Mouse (Mus musculus) liver, embryonic 12.5 days (tissue): ENCODE results near the gene Caskin1. TPM values are rescaled to one million over a fixed set of nuclear protein-coding genes. Genes with fewer than 3 reads are reported as not detected.

ENCODE experiments used
- ATAC-seq: fragments of 200-750 bp; cut with Nextera tagmentation; 2 replicates; pipeline ENCODE4 v1.8.0; 2017; ENCODE audit warnings: moderate number of reproducible peaks, mild to moderate bottlenecking, moderate library complexity
- H3K27ac ChIP-seq: fragments of 300-500 bp; sonication (generic); 2 replicates; pipeline ENCODE4 v1.5.1; 2016; ENCODE audit warnings: mild to moderate bottlenecking
- H3K27me3 ChIP-seq: fragments of 300-500 bp; sonication (generic); replicated peaks from 2 replicates; pipeline ENCODE4 v1.6.1; 2016; ENCODE audit warnings: mild to moderate bottlenecking, moderate library complexity
- H3K36me3 ChIP-seq: fragments of 300-500 bp; sonication (generic); 2 replicates; pipeline ENCODE4 v1.6.1; 2016; ENCODE audit warnings: mild to moderate bottlenecking, moderate library complexity
- H3K4me1 ChIP-seq: fragments of 300-500 bp; sonication (generic); 2 replicates; pipeline ENCODE4 v1.6.1; 2016
- H3K4me2 ChIP-seq: fragments of 300-500 bp; sonication (generic); 2 replicates; pipeline ENCODE4 v1.6.1; 2016; ENCODE audit warnings: mild to moderate bottlenecking, moderate library complexity
- H3K4me3 ChIP-seq: fragments of 300-500 bp; sonication (generic); 2 replicates; pipeline ENCODE4 v1.5.1; 2016; ENCODE audit warnings: mild to moderate bottlenecking, moderate library complexity
- H3K9ac ChIP-seq: fragments of 300-500 bp; sonication (generic); 2 replicates; pipeline ENCODE4 v1.6.1; 2016; ENCODE audit warnings: mild to moderate bottlenecking, moderate library complexity
- H3K9me3 ChIP-seq: fragments of 300-500 bp; sonication (generic); replicated peaks from 2 replicates; pipeline ENCODE4 v1.6.1; 2016; ENCODE audit warnings: mild to moderate bottlenecking, moderate library complexity
- WGBS: fragments of 180-500 bp; shearing (Covaris S2); methylation state at CpG from one replicate; pipeline ENCODE4 v1.1.7; 2016; ENCODE audit not compliant: insufficient replicate concordance; 5-methylcytosine and 5-hydroxymethylcytosine counted together
- polyA plus RNA-seq: library from polyadenylated mRNA; unstranded; fragments of >200 nt; fragmentation: Nextera tagmentation; extraction: Ambion mirVana; gene quantifications from 2 replicates; pipeline ENCODE4 v1.2.1, GENCODE M21; 2016

Gene Caskin1
- polyA plus RNA-seq, result 0.14 and 0.32 TPM in 2 replicates

DNA sequence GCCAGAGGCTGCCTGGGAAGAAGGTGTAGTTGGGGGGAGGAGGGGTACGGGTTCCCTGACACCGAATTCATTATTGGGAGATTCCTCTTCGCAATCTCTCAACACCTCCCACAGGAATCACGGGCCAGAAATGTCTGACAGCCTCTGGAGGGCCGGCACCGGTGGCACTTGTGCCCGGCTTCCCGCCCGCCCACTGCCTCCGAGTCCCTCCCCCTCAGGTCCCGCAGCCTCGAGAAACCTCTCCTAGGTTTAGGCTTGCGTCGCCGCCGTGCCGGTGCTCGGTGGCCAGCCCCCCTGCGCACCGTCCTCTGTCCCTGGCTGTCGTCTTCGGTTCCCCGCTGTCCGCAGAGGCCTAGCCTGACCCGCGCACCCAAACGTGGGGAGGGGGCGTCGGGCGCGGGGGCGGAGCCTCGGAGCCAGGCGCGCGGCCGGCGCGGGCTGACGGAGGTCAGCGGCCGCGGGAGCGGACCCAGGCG lies at the start of gene Caskin1:
TSS of gene Caskin1 (plus strand) at position 416 of the 476 bp plus-strand sequence.
- no peaks in the 10 kb centered on the region for H3K9me3 ChIP-seq
- H3K36me3 ChIP-seq, result no peaks in the 10 kb centered on the region
- WGBS, result 1% methylated on average over 45 of the region's 45 CpGs
- H3K27ac ChIP-seq, result no peak within 1 kb of the TSS
- peaks cover 14% of the 10 kb centered on the region for H3K4me1 ChIP-seq
- H3K4me2 ChIP-seq, result peak within 1 kb of the TSS; percentile 79
- H3K27me3 ChIP-seq, result peaks cover 90% of the 10 kb centered on the region
- ATAC-seq, result no peak
- peak within 1 kb of the TSS; percentile 41 for H3K9ac ChIP-seq
- H3K4me3 ChIP-seq, result peak within 1 kb of the TSS; percentile 58

DNA sequence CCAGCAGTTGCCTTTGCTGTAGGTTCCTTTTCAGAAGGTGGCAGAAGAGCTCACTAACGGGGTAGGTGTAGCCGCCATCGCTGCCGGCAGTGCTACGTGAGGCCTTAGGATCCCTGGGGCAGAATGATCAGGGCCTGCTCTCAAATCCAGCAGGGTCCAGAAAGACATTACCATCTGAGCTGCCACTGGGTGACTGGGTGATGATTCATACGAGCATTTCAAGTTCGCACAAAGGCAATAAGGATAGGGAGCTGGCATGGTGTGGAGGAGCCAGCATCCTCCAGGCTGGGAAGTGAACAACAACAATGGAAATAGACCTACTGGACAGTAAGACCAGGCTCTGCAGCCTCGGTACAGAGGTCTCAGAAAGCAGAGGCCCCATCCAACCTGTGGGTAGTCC lies 48.0 kb upstream of the Caskin1 start:
- Histone ChIP-seq H3K36me3 (peaks cover 100% of the 10 kb centered on the region), H3K4me3 (no peak overlapping the region), H3K4me1 (no peaks in the 10 kb centered on the region), H3K9ac (no peak overlapping the region), H3K9me3 (no peaks in the 10 kb centered on the region), H3K4me2 (no peak overlapping the region), H3K27me3 (no peaks in the 10 kb centered on the region), H3K27ac (no peak overlapping the region)
- ATAC-seq, result no peak
- 89% methylated on average over 8 of the region's 8 CpGs for WGBS

DNA sequence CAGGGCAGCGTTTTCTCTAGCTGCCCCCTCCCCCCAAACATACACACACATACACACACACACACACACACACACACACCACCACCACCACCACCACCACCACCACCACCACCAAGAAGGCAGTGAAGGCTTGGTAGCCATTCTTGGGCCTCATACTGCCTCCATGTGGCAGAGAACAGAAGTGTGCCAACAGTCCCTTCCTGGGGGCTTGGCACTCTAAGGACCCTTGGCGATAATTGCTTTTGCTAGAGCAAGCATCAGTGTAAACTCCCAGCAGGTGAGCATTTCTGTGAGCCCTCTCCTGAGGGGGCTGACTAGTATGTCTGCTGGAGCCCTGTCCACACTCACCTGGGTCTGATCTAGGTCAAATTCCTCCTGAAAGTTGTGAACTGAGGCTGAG lies 47.3 kb upstream of the Caskin1 start:
- no peaks in the 10 kb centered on the region for H3K4me1 ChIP-seq
- peaks cover 100% of the 10 kb centered on the region for H3K36me3 ChIP-seq
- ATAC-seq, result no peak
- H3K4me3 ChIP-seq, result no peak overlapping the region
- no peaks in the 10 kb centered on the region for H3K9me3 ChIP-seq
- H3K27me3 ChIP-seq, result no peaks in the 10 kb centered on the region
- no peak overlapping the region for H3K9ac ChIP-seq
- no peak overlapping the region for H3K27ac ChIP-seq
- WGBS, result 46% methylated on average over 2 of the region's 2 CpGs
- no peak overlapping the region for H3K4me2 ChIP-seq

DNA sequence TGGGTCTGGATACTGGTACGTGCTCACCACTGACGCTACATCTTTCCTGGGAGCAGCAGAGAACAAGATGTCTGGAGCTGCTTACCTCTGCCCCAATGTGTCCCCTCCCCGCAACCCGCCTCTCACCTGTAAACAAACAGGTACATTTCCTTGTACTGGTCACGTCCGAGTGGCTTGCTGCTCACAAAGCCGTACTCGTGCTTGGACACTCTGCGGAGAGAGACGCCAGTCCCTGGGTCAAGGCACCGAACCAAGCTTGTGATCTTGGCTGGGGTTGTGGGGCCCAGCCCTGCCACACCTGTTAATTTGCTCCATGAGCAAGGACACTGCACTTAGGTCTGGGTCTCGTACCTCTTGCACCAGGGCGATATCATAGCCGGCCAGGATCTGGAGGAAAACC lies 46.3 kb upstream of the Caskin1 start:
- peaks cover 100% of the 10 kb centered on the region for H3K36me3 ChIP-seq
- H3K4me2 ChIP-seq, result no peak overlapping the region
- H3K4me1 ChIP-seq, result no peaks in the 10 kb centered on the region
- ATAC-seq, result no peak
- no peaks in the 10 kb centered on the region for H3K27me3 ChIP-seq
- 86% methylated on average over 14 of the region's 14 CpGs for WGBS
- H3K9me3 ChIP-seq, result no peaks in the 10 kb centered on the region
- H3K4me3 ChIP-seq, result no peak overlapping the region
- no peak overlapping the region for H3K9ac ChIP-seq
- no peak overlapping the region for H3K27ac ChIP-seq

DNA sequence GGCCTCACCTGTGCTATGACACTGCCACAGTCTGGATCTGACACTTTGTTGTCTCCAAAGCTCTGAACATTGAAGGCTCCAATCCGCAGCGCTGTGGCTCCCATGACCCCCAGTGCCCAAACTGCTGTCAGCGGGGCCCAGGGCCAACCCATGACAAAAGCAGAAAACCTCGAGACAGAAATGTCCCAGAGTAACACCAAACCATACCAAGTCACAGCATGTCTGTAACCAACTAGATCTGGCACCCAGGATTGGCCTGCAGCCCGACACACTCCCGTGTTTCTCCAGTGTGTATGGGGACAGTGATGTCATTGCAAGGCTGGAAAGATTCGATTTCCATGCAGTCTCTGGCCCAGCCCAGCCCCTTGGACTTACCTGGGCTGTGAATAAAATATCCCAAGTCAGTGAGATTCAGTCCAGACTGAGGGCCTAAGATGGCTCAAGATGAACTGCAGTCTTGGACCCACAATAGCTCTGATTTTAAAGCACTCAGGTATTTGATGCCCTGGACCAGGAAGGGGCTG lies 45.7 kb upstream of the Caskin1 start, which contains the start of gene Dnase1l2:
TSS of gene Dnase1l2 (minus strand) at position 474 of the 524 bp plus-strand sequence.
- no peaks in the 10 kb centered on the region for H3K9me3 ChIP-seq
- no peak within 1 kb of the TSS for H3K9ac ChIP-seq
- no peaks in the 10 kb centered on the region for H3K4me1 ChIP-seq
- peaks cover 100% of the 10 kb centered on the region for H3K36me3 ChIP-seq
- 76% methylated on average over 7 of the region's 7 CpGs for WGBS
- ATAC-seq, result no peak
- H3K4me3 ChIP-seq, result no peak within 1 kb of the TSS
- H3K27me3 ChIP-seq, result no peaks in the 10 kb centered on the region
- H3K27ac ChIP-seq, result no peak within 1 kb of the TSS
- H3K4me2 ChIP-seq, result no peak within 1 kb of the TSS

DNA sequence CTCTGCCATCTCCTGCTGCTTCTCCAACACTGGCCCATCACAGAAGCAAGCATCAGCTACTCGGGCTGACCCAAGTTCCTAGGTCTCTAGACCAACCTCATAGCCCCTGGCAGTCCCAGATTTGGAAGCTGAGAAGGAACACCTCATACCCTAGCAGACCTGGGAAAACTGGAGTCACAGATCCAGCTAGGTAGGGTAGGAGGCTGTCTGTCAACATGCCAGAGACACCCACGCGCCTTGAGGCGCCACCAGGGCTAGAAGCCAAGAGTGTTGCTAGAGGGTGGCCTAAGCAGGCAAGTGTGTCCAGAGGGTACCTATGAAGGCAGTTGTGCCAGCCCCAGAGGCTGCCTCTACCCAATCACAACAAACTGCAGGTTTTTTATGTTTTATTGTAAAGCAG lies 45.0 kb upstream of the Caskin1 start:
- ATAC-seq, result no peak
- peaks cover 100% of the 10 kb centered on the region for H3K36me3 ChIP-seq
- no peaks in the 10 kb centered on the region for H3K9me3 ChIP-seq
- H3K4me2 ChIP-seq, result no peak overlapping the region
- no peaks in the 10 kb centered on the region for H3K4me1 ChIP-seq
- no peak overlapping the region for H3K27ac ChIP-seq
- H3K9ac ChIP-seq, result no peak overlapping the region
- H3K4me3 ChIP-seq, result no peak overlapping the region
- no peaks in the 10 kb centered on the region for H3K27me3 ChIP-seq
- 84% methylated on average over 4 of the region's 4 CpGs for WGBS

GRCm38 (mm10) chr17:24446590-24446989 lies 41.8 kb upstream of the Caskin1 start:
- H3K27me3 ChIP-seq, result no peaks in the 10 kb centered on the region
- no peak overlapping the region for H3K4me2 ChIP-seq
- H3K9ac ChIP-seq, result no peak overlapping the region
- H3K36me3 ChIP-seq, result peaks cover 100% of the 10 kb centered on the region
- ATAC-seq, result no peak
- H3K9me3 ChIP-seq, result no peaks in the 10 kb centered on the region
- 85% methylated on average over 8 of the region's 8 CpGs for WGBS
- no peak overlapping the region for H3K4me3 ChIP-seq
- no peaks in the 10 kb centered on the region for H3K4me1 ChIP-seq
- H3K27ac ChIP-seq, result no peak overlapping the region

GRCm38 (mm10) chr17:24449507-24449906 lies 38.9 kb upstream of the Caskin1 start:
- no peak for ATAC-seq
- Histone ChIP-seq H3K9ac (no peak overlapping the region), H3K4me1 (peaks cover 21% of the 10 kb centered on the region), H3K4me3 (no peak overlapping the region), H3K9me3 (no peaks in the 10 kb centered on the region), H3K36me3 (peaks cover 74% of the 10 kb centered on the region), H3K4me2 (no peak overlapping the region), H3K27me3 (no peaks in the 10 kb centered on the region), H3K27ac (no peak overlapping the region)
- WGBS, result 80% methylated on average over 6 of the region's 6 CpGs

- 88% methylated on average over 6 of the region's 6 CpGs for WGBS
- peaks cover 56% of the 10 kb centered on the region for H3K36me3 ChIP-seq
- H3K27ac ChIP-seq, result no peak overlapping the region
- H3K4me2 ChIP-seq, result no peak overlapping the region
- no peak overlapping the region for H3K4me3 ChIP-seq
- H3K4me1 ChIP-seq, result peaks cover 28% of the 10 kb centered on the region
- H3K27me3 ChIP-seq, result no peaks in the 10 kb centered on the region
- ATAC-seq, result no peak
- H3K9me3 ChIP-seq, result no peaks in the 10 kb centered on the region
- no peak overlapping the region for H3K9ac ChIP-seq
Observed at GRCm38 (mm10) chr17:24451220-24451619, 37.2 kb upstream of the Caskin1 start.

GRCm38 (mm10) chr17:24453372-24453771 lies 35.0 kb upstream of the Caskin1 start:
- H3K27ac ChIP-seq, result peak overlapping the region; percentile 99
- no peaks in the 10 kb centered on the region for H3K27me3 ChIP-seq
- peak overlapping the region; percentile 4; the same call in 1 of the 2 replicates for H3K9ac ChIP-seq
- 0 out of 2 replicates have a peak, but pooled peaks have one; percentile 16 for ATAC-seq
- H3K4me3 ChIP-seq, result peak overlapping the region; percentile 83
- no peaks in the 10 kb centered on the region for H3K9me3 ChIP-seq
- peaks cover 28% of the 10 kb centered on the region for H3K4me1 ChIP-seq
- WGBS, result 52% methylated on average over 2 of the region's 2 CpGs
- H3K4me2 ChIP-seq, result peak overlapping the region; percentile 85
- peaks cover 35% of the 10 kb centered on the region for H3K36me3 ChIP-seq

DNA sequence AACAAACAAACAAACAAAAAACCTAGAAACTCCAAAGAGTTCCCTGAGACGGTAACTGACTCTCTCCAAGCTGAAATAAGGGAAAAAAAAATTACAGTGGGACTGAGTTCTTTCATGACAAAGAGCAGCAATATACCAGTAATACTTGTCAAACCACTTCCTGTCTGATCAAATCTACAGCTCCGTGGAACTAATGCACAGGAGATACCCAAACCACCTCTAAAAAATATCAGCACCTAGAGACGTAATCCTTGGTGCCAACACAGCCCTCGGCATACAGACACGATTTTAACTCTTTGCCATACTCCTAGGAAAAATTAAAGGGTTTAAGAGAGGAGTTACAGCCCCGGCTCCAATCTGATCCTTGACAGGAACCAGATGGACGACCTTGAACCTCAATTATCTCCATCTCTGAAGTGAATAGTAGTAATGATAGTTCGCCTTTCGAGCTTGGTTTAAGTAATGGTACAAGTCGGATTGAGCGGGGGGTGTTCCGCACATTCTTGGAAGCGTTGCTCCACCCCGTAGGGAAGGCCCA lies 34.1 kb upstream of the Caskin1 start:
- Histone ChIP-seq H3K27ac (peak overlapping the region; percentile 99), H3K4me1 (peaks cover 28% of the 10 kb centered on the region), H3K4me2 (peak overlapping the region; percentile 85), H3K4me3 (peak overlapping the region; percentile 83), H3K27me3 (no peaks in the 10 kb centered on the region), H3K9ac (peak overlapping the region; percentile 95), H3K9me3 (no peaks in the 10 kb centered on the region), H3K36me3 (peaks cover 26% of the 10 kb centered on the region)
- WGBS, result 3% methylated on average over 14 of the region's 14 CpGs
- ATAC-seq, result no peak

DNA sequence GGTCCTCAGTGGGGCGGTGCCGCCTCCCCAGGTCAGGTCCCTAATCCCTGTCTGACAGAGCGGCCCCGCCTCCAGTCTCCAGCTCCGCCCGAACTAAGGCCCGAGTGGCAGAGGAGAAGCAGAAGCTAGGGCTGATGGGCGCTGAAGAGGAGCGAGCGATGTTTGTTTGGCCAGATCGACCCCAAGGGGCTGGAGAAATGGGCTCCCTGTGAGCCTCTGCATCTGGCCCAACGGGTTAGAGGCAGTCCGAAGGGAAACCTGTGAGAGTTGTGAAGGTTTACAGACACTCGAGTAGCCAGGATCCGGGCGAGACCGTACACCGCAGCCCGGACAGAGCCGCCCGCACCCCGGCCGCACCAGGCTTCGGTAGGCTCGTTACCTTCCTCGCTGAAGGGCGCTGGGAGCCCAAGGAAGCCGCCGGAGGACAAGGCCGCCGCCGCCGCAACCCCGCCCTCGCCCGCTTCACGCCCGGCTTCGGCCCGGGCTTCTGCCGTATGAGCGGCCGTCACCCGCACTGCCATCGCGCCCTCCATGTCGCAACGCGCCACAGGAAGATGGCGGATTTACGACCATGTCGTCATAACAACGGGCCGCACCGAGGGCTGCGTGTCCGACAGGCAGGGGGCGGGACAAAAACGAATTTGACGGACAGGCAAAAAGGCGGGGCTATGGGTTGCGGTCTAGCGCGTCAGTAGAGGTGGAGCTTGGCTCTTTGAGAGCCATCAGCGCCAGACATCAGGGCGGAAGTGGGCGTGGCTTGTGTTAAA lies 33.5 kb upstream of the Caskin1 start:
- H3K36me3 ChIP-seq, result peaks cover 19% of the 10 kb centered on the region
- H3K4me1 ChIP-seq, result peaks cover 28% of the 10 kb centered on the region
- peak overlapping the region; percentile 99 for H3K27ac ChIP-seq
- H3K9me3 ChIP-seq, result no peaks in the 10 kb centered on the region
- WGBS, result under 1% methylated on average over 67 of the region's 67 CpGs
- H3K4me3 ChIP-seq, result peak overlapping the region; percentile 83
- peak overlapping the region; percentile 95 for H3K9ac ChIP-seq
- peak overlapping the region; percentile 85 for H3K4me2 ChIP-seq
- no peaks in the 10 kb centered on the region for H3K27me3 ChIP-seq
- ATAC-seq, result peak; percentile 94
